Mouse (Mus musculus): ENCODE results near the gene D430041D05Rik. TPM values are rescaled to one million over a fixed set of nuclear protein-coding genes. Genes with fewer than 3 reads are reported as not detected.

The D430041D05Rik gene
- total and polyA plus RNA-seq, 3 experiments: not detected

DNA sequence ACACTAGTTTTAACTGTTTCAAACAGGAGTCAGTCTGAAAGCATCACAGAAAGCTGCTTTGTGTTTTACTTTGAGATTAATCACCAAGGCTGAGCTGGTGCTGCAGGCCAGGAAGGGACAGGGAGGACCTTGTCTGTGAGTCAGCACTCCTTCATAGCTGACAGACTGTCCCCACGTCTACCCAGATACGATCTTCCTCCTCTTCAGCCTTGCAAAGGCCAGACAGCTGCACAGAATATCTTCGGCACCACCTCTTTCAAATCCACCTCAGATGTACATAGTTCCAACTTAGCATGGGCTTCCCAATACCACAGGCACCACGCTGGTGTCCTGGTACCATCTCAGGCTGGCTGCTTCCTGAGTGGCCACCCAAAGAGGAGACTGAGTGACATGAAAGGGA, 232.6 kb downstream of the D430041D05Rik start:
- H3K79me2 ChIP-seq (replicated peaks; ENCODE audit: control insufficient read depth, extremely low read depth, insufficient read depth, poor library complexity, severe bottlenecking): no peaks in the 10 kb centered on the region
- H3K27me3 ChIP-seq (replicated peaks): no peaks in the 10 kb centered on the region
- no peaks in the 10 kb centered on the region for H3K36me3 ChIP-seq (replicated peaks in 1 of 2; ENCODE audit: control insufficient read depth in 1 of 2, insufficient read depth in 1 of 2, low read length in 1 of 2)
- dilution Hi-C loops (cut with MboI; ENCODE audit: extremely low pct_ligation_motif_present, extremely low pct_unique_long_range_greater_than_20kb, low sequenced_read_pairs) (no loop called here), in situ Hi-C loops (cut with MboI; ENCODE audit: low pct_ligation_motif_present, low pct_unique_long_range_greater_than_20kb, low sequenced_read_pairs) (no loop called here)
- H3K9ac ChIP-seq (ENCODE audit: insufficient read depth, low read depth): no peak overlapping the region
- DNase-seq (ENCODE audit: extremely low read depth): no peak
- no peak overlapping the region for H3K4me2 ChIP-seq (ENCODE audit: insufficient read depth, low read depth, poor library complexity, severe bottlenecking)
- H3K4me1 ChIP-seq (ENCODE audit: control insufficient read depth in 1 of 2, insufficient read depth in 2 of 2): no peaks in the 10 kb centered on the region
- no peak overlapping the region for H3K4me3 ChIP-seq (replicated peaks in 1 of 3; ENCODE audit: low read depth in 2 of 3, low read length in 2 of 3, poor library complexity in 1 of 3)
- TF ChIP-seq PAX5 (IDR thresholded peaks at IDR 0.05; ENCODE audit: low read length) (no peak), CTCF (conservative IDR thresholded peaks at IDR 0.05 in 1 of 2, IDR thresholded peaks at IDR 0.05 in 1 of 2; ENCODE audit: low read depth in 2 of 2, low read length in 2 of 2) (no peak), RAD21 (IDR thresholded peaks at IDR 0.05; ENCODE audit: low read depth, low read length) (no peak), USF1 (IDR thresholded peaks at IDR 0.05; ENCODE audit: low read depth, low read length) (no peak), POLR2A (IDR thresholded peaks at IDR 0.05; ENCODE audit: low read depth, low read length) (no peak), TCF12 (IDR thresholded peaks at IDR 0.05; ENCODE audit: low read depth, low read length) (no peak)
- no peaks in the 10 kb centered on the region for H3K9me3 ChIP-seq (replicated peaks; ENCODE audit: low read length)
- H3K27ac ChIP-seq (ENCODE audit: insufficient read depth, low read depth): no peak overlapping the region

GRCm38 (mm10) chr2:104176979-104177704, 233.7 kb downstream of the D430041D05Rik start:
- Histone ChIP-seq H3K4me3 (replicated peaks in 1 of 3; ENCODE audit: low read depth in 2 of 3, low read length in 2 of 3, poor library complexity in 1 of 3) (no peak overlapping the region), H3K9ac (ENCODE audit: insufficient read depth, low read depth) (no peak overlapping the region), H3K4me1 (ENCODE audit: control insufficient read depth in 1 of 2, insufficient read depth in 2 of 2) (no peaks in the 10 kb centered on the region), H3K79me2 (replicated peaks; ENCODE audit: control insufficient read depth, extremely low read depth, insufficient read depth, poor library complexity, severe bottlenecking) (no peaks in the 10 kb centered on the region), H3K36me3 (replicated peaks in 1 of 2; ENCODE audit: control insufficient read depth in 1 of 2, insufficient read depth in 1 of 2, low read length in 1 of 2) (no peaks in the 10 kb centered on the region), H3K9me3 (replicated peaks; ENCODE audit: low read length) (no peaks in the 10 kb centered on the region), H3K27me3 (replicated peaks) (no peaks in the 10 kb centered on the region), H3K27ac (ENCODE audit: insufficient read depth, low read depth) (no peak overlapping the region), H3K4me2 (ENCODE audit: insufficient read depth, low read depth, poor library complexity, severe bottlenecking) (no peak overlapping the region)
- dilution Hi-C loops (cut with MboI; ENCODE audit: extremely low pct_ligation_motif_present, extremely low pct_unique_long_range_greater_than_20kb, low sequenced_read_pairs): no loop called here
- TF ChIP-seq CHD2 (IDR thresholded peaks at IDR 0.05; ENCODE audit: low read length): no peak
- no peak for TF ChIP-seq NELFE (IDR thresholded peaks at IDR 0.05; ENCODE audit: low read depth, low read length)
- TF ChIP-seq RCOR1 (conservative IDR thresholded peaks at IDR 0.05; ENCODE audit: low read depth, low read length): no peak
- no peak for TF ChIP-seq KAT2A (IDR thresholded peaks at IDR 0.05; ENCODE audit: insufficient replicate concordance, low read length)
- no peak for TF ChIP-seq MAX (IDR thresholded peaks at IDR 0.05; ENCODE audit: low read length)
- no peak for TF ChIP-seq POLR2AphosphoS2 (IDR thresholded peaks at IDR 0.05; ENCODE audit: low read depth, low read length)
- TF ChIP-seq POLR2A (IDR thresholded peaks at IDR 0.05; ENCODE audit: low read depth, low read length): no peak
- TF ChIP-seq MYC (IDR thresholded peaks at IDR 0.05; ENCODE audit: low read depth, low read length): no peak
- TF ChIP-seq TCF12 (IDR thresholded peaks at IDR 0.05; ENCODE audit: low read depth, low read length): no peak
- TF ChIP-seq IRF4 (IDR thresholded peaks at IDR 0.05; ENCODE audit: low read depth, low read length): no peak
- TF ChIP-seq JUND (conservative IDR thresholded peaks at IDR 0.05; ENCODE audit: low read depth, low read length): no peak
- no peak for TF ChIP-seq USF1 (IDR thresholded peaks at IDR 0.05; ENCODE audit: low read depth, low read length)
- no peak for TF ChIP-seq MAZ (IDR thresholded peaks at IDR 0.05; ENCODE audit: low read depth, low read length)
- TF ChIP-seq MEF2A (IDR thresholded peaks at IDR 0.05; ENCODE audit: borderline replicate concordance, low read depth, low read length): no peak
- no peak for TF ChIP-seq RAD21 (IDR thresholded peaks at IDR 0.05; ENCODE audit: low read depth, low read length)
- no peak for TF ChIP-seq ZKSCAN1 (IDR thresholded peaks at IDR 0.05; ENCODE audit: borderline replicate concordance, low read depth, low read length)
- no peak for TF ChIP-seq ELF1 (IDR thresholded peaks at IDR 0.05; ENCODE audit: low read depth, low read length)
- in situ Hi-C loops (cut with MboI; ENCODE audit: low pct_ligation_motif_present, low pct_unique_long_range_greater_than_20kb, low sequenced_read_pairs): no loop called here
- no peak for DNase-seq (ENCODE audit: extremely low read depth)
